Mouse (Mus musculus) CH12F3 (cell line): Measurements from ENCODE around the gene Etv6.
"Not testable (repeated sequence)": the region's sequence is repeated elsewhere in the genome, so short reads cannot be mapped to it uniquely, and the experiment has no call there.

ENCODE experiments used
- in situ Hi-C: fragments of 300-500 bp; cut with MboI; formaldehyde crosslinking; loops from 2 replicates; pipeline ENCODE4 v1.14.3; 2020; ENCODE audit warnings: low sequenced_read_pairs

The Etv6 gene

GRCm38 (mm10) chr6:134035490-134036405, at the start of gene Etv6:
Gene Etv6 (plus strand): TSS chr6:134035700.
- in situ Hi-C loops, result no loop called here

GRCm38 (mm10) chr6:133986161-133986560, 49.3 kb upstream of the Etv6 start:
- in situ Hi-C loops, result no loop called here

- in situ Hi-C loops, result no loop called here
Observed at GRCm38 (mm10) chr6:133987068-133987591, 48.4 kb upstream of the Etv6 start.

GRCm38 (mm10) chr6:133988011-133988410, 47.5 kb upstream of the Etv6 start:
- in situ Hi-C loops, result no loop called here

GRCm38 (mm10) chr6:133997461-133997860, 38.0 kb upstream of the Etv6 start:
- in situ Hi-C loops, result no loop called here

- in situ Hi-C loops, result no loop called here
Observed at GRCm38 (mm10) chr6:133997935-133998334, 37.6 kb upstream of the Etv6 start.

GRCm38 (mm10) chr6:134014488-134015110, 20.9 kb upstream of the Etv6 start:
- in situ Hi-C loops, result not testable (repeated sequence)

GRCm38 (mm10) chr6:134018807-134019206, 16.7 kb upstream of the Etv6 start:
- in situ Hi-C loops, result no loop called here

GRCm38 (mm10) chr6:134020821-134021220, 14.7 kb upstream of the Etv6 start:
- in situ Hi-C loops, result no loop called here

GRCm38 (mm10) chr6:134026264-134026663, 9.2 kb upstream of the Etv6 start:
- in situ Hi-C loops, result no loop called here

GRCm38 (mm10) chr6:134027022-134027421, 8.5 kb upstream of the Etv6 start:
- in situ Hi-C loops, result no loop called here

GRCm38 (mm10) chr6:134032451-134032850, 3.0 kb upstream of the Etv6 start:
- in situ Hi-C loops, result no loop called here

GRCm38 (mm10) chr6:134034436-134034835, 1.1 kb upstream of the Etv6 start:
- in situ Hi-C loops, result no loop called here

- in situ Hi-C loops, result no loop called here
Observed at GRCm38 (mm10) chr6:134034904-134035489, 503 bp upstream of the Etv6 start.

GRCm38 (mm10) chr6:134036491-134036911, 1.0 kb downstream of the Etv6 start:
- in situ Hi-C loops, result no loop called here

- in situ Hi-C loops, result no loop called here
Observed at GRCm38 (mm10) chr6:134036951-134037431, 1.5 kb downstream of the Etv6 start.

GRCm38 (mm10) chr6:134037960-134038359, 2.5 kb downstream of the Etv6 start:
- in situ Hi-C loops, result no loop called here

- in situ Hi-C loops, result no loop called here
Observed at GRCm38 (mm10) chr6:134038881-134039280, 3.4 kb downstream of the Etv6 start.

- in situ Hi-C loops, result no loop called here
Observed at GRCm38 (mm10) chr6:134039351-134039750, 3.9 kb downstream of the Etv6 start.

GRCm38 (mm10) chr6:134040312-134040711, 4.8 kb downstream of the Etv6 start:
- in situ Hi-C loops, result no loop called here

- in situ Hi-C loops, result no loop called here
Observed at GRCm38 (mm10) chr6:134041286-134041685, 5.8 kb downstream of the Etv6 start.
